Mouse (Mus musculus) MEL (cell line): ENCODE results near the gene Pitpnb. TPM values are rescaled to one million over a fixed set of nuclear protein-coding genes. Genes with fewer than 3 reads are reported as not detected.

Experiments
- DNase-seq: peaks from one replicate; pipeline ENCODE4 v3.0.0; 2011; ENCODE audit warnings: low read depth, low spot score
- H3K27ac ChIP-seq: 2 replicates; pipeline ENCODE4 v1.5.1; 2012; ENCODE audit warnings: low read depth, mild to moderate bottlenecking, control low read depth, low read length, moderate library complexity; ENCODE audit not compliant: control insufficient read depth
- H3K27me3 ChIP-seq, 2 experiments: fragments of 150-350 bp in 1 of 2; sonication (generic) in 1 of 2; 2 replicates each; pipeline ENCODE4 v1.6.1; 2012; ENCODE audit warnings: low read length in 2 of 2, mild to moderate bottlenecking in 2 of 2, improper control_type of control experiment in 1 of 2, moderate library complexity in 1 of 2; ENCODE audit not compliant: insufficient read depth in 2 of 2, control insufficient read depth in 1 of 2
- H3K36me3 ChIP-seq, 2 experiments: 2 replicates each; pipeline ENCODE4 v1.6.1; 2012 to 2014; ENCODE audit warnings: low read length in 2 of 2, improper control_type of control experiment in 1 of 2, inconsistent platforms in 1 of 2, mild to moderate bottlenecking in 1 of 2; ENCODE audit not compliant: insufficient read depth in 2 of 2, control insufficient read depth in 1 of 2
- H3K4me1 ChIP-seq, 2 experiments: fragments of 150-350 bp in 1 of 2; sonication (generic) in 1 of 2; 2 replicates each; pipeline ENCODE4 v1.6.1; 2012; ENCODE audit warnings: low read length in 2 of 2, improper control_type of control experiment in 1 of 2, mild to moderate bottlenecking in 1 of 2; ENCODE audit not compliant: insufficient read depth in 2 of 2, control insufficient read depth in 1 of 2
- H3K4me3 ChIP-seq, 2 experiments: fragments of 150-350 bp in 1 of 2; sonication (generic) in 1 of 2; 2 replicates each; pipeline ENCODE4 v1.5.1; 2012; ENCODE audit warnings: low read depth in 2 of 2, low read length in 2 of 2, mild to moderate bottlenecking in 2 of 2, moderate library complexity in 2 of 2, control low read depth in 1 of 2, improper control_type of control experiment in 1 of 2; ENCODE audit not compliant: control insufficient read depth in 1 of 2, insufficient read depth in 1 of 2
- H3K79me2 ChIP-seq: 2 replicates; pipeline ENCODE4 v1.6.1; 2012; ENCODE audit warnings: mild to moderate bottlenecking, low read length, moderate library complexity; ENCODE audit not compliant: control insufficient read depth, poor library complexity, insufficient read depth
- H3K9ac ChIP-seq: 2 replicates; pipeline ENCODE4 v1.6.1; 2012; ENCODE audit warnings: low read depth, mild to moderate bottlenecking, control low read depth, low read length, moderate library complexity; ENCODE audit not compliant: control insufficient read depth, poor library complexity, severe bottlenecking
- H3K9me3 ChIP-seq: fragments of 150-350 bp; sonication (generic); replicated peaks from 2 replicates; pipeline ENCODE4 v1.6.1; 2012; ENCODE audit warnings: mild to moderate bottlenecking, low read length, improper control_type of control experiment, moderate library complexity; ENCODE audit not compliant: insufficient read depth
- CTCF ChIP-seq, 3 experiments: IDR thresholded peaks in 2 of 3; conservative IDR thresholded peaks in 1 of 3; 2 replicates each; pipeline ENCODE4 v1.5.1; 2011 to 2012; ENCODE audit warnings: low read length in 3 of 3, low read depth in 2 of 3, mild to moderate bottlenecking in 2 of 3, improper control_type of control experiment in 1 of 3, inconsistent platforms in 1 of 3, mixed read lengths in 1 of 3, moderate library complexity in 1 of 3; ENCODE audit not compliant: control insufficient read depth in 1 of 3, insufficient read depth in 1 of 3, poor library complexity in 1 of 3, severe bottlenecking in 1 of 3
- EP300 ChIP-seq, 2 experiments: IDR thresholded peaks; 2 replicates each; pipeline ENCODE4 v1.6.1; 2011; ENCODE audit warnings: improper control_type of control experiment in 2 of 2, low read length in 2 of 2, low read depth in 1 of 2, mild to moderate bottlenecking in 1 of 2
- HCFC1 ChIP-seq: IDR thresholded peaks from 2 replicates; pipeline ENCODE4 v1.6.1; 2012; ENCODE audit warnings: low read depth, mild to moderate bottlenecking, inconsistent platforms, low read length, improper control_type of control experiment, moderate library complexity
- MAFK ChIP-seq: IDR thresholded peaks from 2 replicates; pipeline ENCODE4 v1.6.1; 2011; ENCODE audit warnings: low read depth, mild to moderate bottlenecking, low read length, improper control_type of control experiment, borderline replicate concordance
- MYB ChIP-seq: IDR thresholded peaks from 2 replicates; pipeline ENCODE4 v1.6.1; 2011; ENCODE audit warnings: mild to moderate bottlenecking, low read depth, low read length, improper control_type of control experiment
- MYC ChIP-seq: IDR thresholded peaks from 2 replicates; pipeline ENCODE4 v1.6.1; 2011; ENCODE audit warnings: low read depth, mild to moderate bottlenecking, low read length, improper control_type of control experiment, moderate library complexity
- POLR2AphosphoS2 ChIP-seq: IDR thresholded peaks from 2 replicates; pipeline ENCODE4 v1.6.1; 2011; ENCODE audit warnings: low read length, improper control_type of control experiment
- TCF12 ChIP-seq: IDR thresholded peaks from 2 replicates; pipeline ENCODE4 v1.6.1; 2014; ENCODE audit warnings: low read depth, mild to moderate bottlenecking, inconsistent platforms, low read length, improper control_type of control experiment, moderate library complexity
- ZC3H11A ChIP-seq: IDR thresholded peaks from 2 replicates; pipeline ENCODE4 v1.6.1; 2012; ENCODE audit warnings: low read depth, mild to moderate bottlenecking, inconsistent platforms, low read length, improper control_type of control experiment
- polyA plus RNA-seq, 2 experiments: library from polyadenylated mRNA; stranded (reverse) in 1 of 2; unstranded in 1 of 2; fragments of >175 nt in 1 of 2; fragments of >200 nt in 1 of 2; gene quantifications; 2 replicates each; pipeline versions ENCODE4 v1.2.1 to v1.2.4; 2012; ENCODE audit warnings: low replicate concordance in 2 of 2, low read depth in 1 of 2; ENCODE audit not compliant: insufficient read length in 2 of 2, insufficient read depth in 1 of 2, missing spikeins in 1 of 2
- total RNA-seq: library from RNA; depleted of rRNA; stranded (reverse); fragments of 300-350 nt; gene quantifications from 2 replicates; pipeline ENCODE4 v1.2.3, GENCODE M21; 2012; rRNA removed

The Pitpnb gene
- total and polyA plus RNA-seq, 3 experiments, result 21.8 to 111 (median 88.5) TPM

- Histone ChIP-seq H3K27me3 (no peaks in the 10 kb centered on the region), H3K9ac (no peak overlapping the region), H3K79me2 (no peaks in the 10 kb centered on the region), H3K36me3 (no peaks in the 10 kb centered on the region), H3K27ac (no peak overlapping the region), H3K4me3 (no peak overlapping the region), H3K9me3 (no peaks in the 10 kb centered on the region), H3K4me1 (no peaks in the 10 kb centered on the region)
- no peak for DNase-seq
- TF ChIP-seq ZC3H11A, result no peak
These were observed 103.8 kb downstream of the Pitpnb start for GRCm38 (mm10) chr5:111434342-111434842.

GRCm38 (mm10) chr5:111436260-111436659 lies 105.7 kb downstream of the Pitpnb start:
- no peaks in the 10 kb centered on the region for H3K79me2 ChIP-seq
- H3K9ac ChIP-seq, result no peak overlapping the region
- no peak overlapping the region for H3K4me3 ChIP-seq
- H3K4me1 ChIP-seq, result no peaks in the 10 kb centered on the region
- H3K9me3 ChIP-seq, result no peaks in the 10 kb centered on the region
- DNase-seq, result no peak
- H3K27me3 ChIP-seq, result no peaks in the 10 kb centered on the region
- no peak for TF ChIP-seq POLR2AphosphoS2
- H3K36me3 ChIP-seq, result no peaks in the 10 kb centered on the region
- no peak overlapping the region for H3K27ac ChIP-seq

GRCm38 (mm10) chr5:111437205-111437604 lies 106.6 kb downstream of the Pitpnb start:
- H3K4me3 ChIP-seq, result no peak overlapping the region
- H3K4me1 ChIP-seq, result no peaks in the 10 kb centered on the region
- H3K79me2 ChIP-seq, result no peaks in the 10 kb centered on the region
- DNase-seq, result no peak
- no peaks in the 10 kb centered on the region for H3K9me3 ChIP-seq
- TF ChIP-seq MAFK, result no peak
- TF ChIP-seq MYC, result no peak
- no peak for TF ChIP-seq HCFC1
- TF ChIP-seq ZC3H11A, result no peak
- no peak for TF ChIP-seq EP300 (IDR thresholded peaks at IDR 0.05; ENCODE audit: low read depth in 1 of 2, low read length in 2 of 2)
- TF ChIP-seq MYB, result no peak
- no peak for TF ChIP-seq CTCF (IDR thresholded peaks at IDR 0.05 in 2 of 3, conservative IDR thresholded peaks at IDR 0.05 in 1 of 3; ENCODE audit: control insufficient read depth in 1 of 3, insufficient read depth in 1 of 3, low read depth in 2 of 3, low read length in 3 of 3, poor library complexity in 1 of 3, severe bottlenecking in 1 of 3)
- TF ChIP-seq TCF12, result no peak
- no peaks in the 10 kb centered on the region for H3K27me3 ChIP-seq
- H3K27ac ChIP-seq, result no peak overlapping the region
- no peaks in the 10 kb centered on the region for H3K36me3 ChIP-seq
- H3K9ac ChIP-seq, result no peak overlapping the region

Other genes starting within 250 kb of the Pitpnb start
- gene Mn1, start 86.6 kb downstream of the Pitpnb start, total RNA-seq, result not detected in 2 replicates
- not detected for gene Mn1, start 86.6 kb downstream of the Pitpnb start, polyA plus RNA-seq